Mouse (Mus musculus) neural tube, embryonic 15.5 days (tissue): ENCODE measurements around the gene Ugt1a8. TPM values are rescaled to one million over a fixed set of nuclear protein-coding genes. Genes with fewer than 3 reads are reported as not detected.

Source experiments
- ATAC-seq: fragments of 200-750 bp; cut with Nextera tagmentation; 2 replicates; pipeline ENCODE4 v1.8.0; 2017; ENCODE audit warnings: mild to moderate bottlenecking, moderate TSS enrichment, moderate library complexity; ENCODE audit not compliant: low FRiP score
- H3K27ac ChIP-seq: fragments of 300-500 bp; sonication (generic); replicated peaks from 2 replicates; pipeline ENCODE4 v1.5.1; 2015; ENCODE audit warnings: mild to moderate bottlenecking, inconsistent platforms
- H3K27me3 ChIP-seq: fragments of 300-500 bp; sonication (generic); replicated peaks from 2 replicates; pipeline ENCODE4 v1.6.1; 2015; ENCODE audit warnings: inconsistent platforms
- H3K36me3 ChIP-seq: fragments of 300-500 bp; sonication (generic); 2 replicates; pipeline ENCODE4 v1.6.1; 2015; ENCODE audit warnings: inconsistent platforms
- H3K4me1 ChIP-seq: fragments of 300-500 bp; sonication (generic); 2 replicates; pipeline ENCODE4 v1.6.1; 2015; ENCODE audit warnings: inconsistent platforms
- H3K4me2 ChIP-seq: fragments of 300-500 bp; sonication (generic); 2 replicates; pipeline ENCODE4 v1.6.1; 2015; ENCODE audit warnings: inconsistent platforms, mild to moderate bottlenecking, moderate library complexity
- H3K4me3 ChIP-seq: fragments of 300-500 bp; sonication (generic); replicated peaks from 2 replicates; pipeline ENCODE4 v1.5.1; 2015; ENCODE audit warnings: mild to moderate bottlenecking, inconsistent platforms
- H3K9ac ChIP-seq: fragments of 300-500 bp; sonication (generic); replicated peaks from 2 replicates; pipeline ENCODE4 v1.6.1; 2015; ENCODE audit warnings: mild to moderate bottlenecking, inconsistent platforms
- H3K9me3 ChIP-seq: fragments of 300-500 bp; sonication (generic); replicated peaks from 2 replicates; pipeline ENCODE4 v1.6.1; 2016; ENCODE audit warnings: inconsistent platforms
- WGBS: fragments of 180-500 bp; shearing (Covaris S2); methylation state at CpG from one replicate; pipeline ENCODE4 v1.1.7; 2015; ENCODE audit warnings: mixed read lengths; 5-methylcytosine and 5-hydroxymethylcytosine counted together
- polyA plus RNA-seq: library from polyadenylated mRNA; unstranded; fragments of >200 nt; fragmentation: Nextera tagmentation; extraction: Ambion mirVana; gene quantifications from 2 replicates; pipeline ENCODE4 v1.2.1, GENCODE M21; 2015

Gene Ugt1a8
- polyA plus RNA-seq, 1 experiment from 2014 or later = not detected

- Histone ChIP-seq H3K4me2 (no peak overlapping the region), H3K4me1 (no peaks in the 10 kb centered on the region), H3K27ac (no peak overlapping the region), H3K36me3 (no peaks in the 10 kb centered on the region), H3K4me3 (no peak overlapping the region), H3K27me3 (no peaks in the 10 kb centered on the region), H3K9me3 (peaks cover 94% of the 10 kb centered on the region), H3K9ac (no peak overlapping the region)
- no peak for ATAC-seq
- WGBS = 68% methylated on average over 4 of the region's 4 CpGs
These were observed 146.6 kb downstream of the Ugt1a8 start for GRCm38 (mm10) chr1:88234248-88234610.

GRCm38 (mm10) chr1:88234646-88235045 lies 147.0 kb downstream of the Ugt1a8 start:
- Histone ChIP-seq H3K27ac (no peak overlapping the region), H3K4me3 (no peak overlapping the region), H3K27me3 (no peaks in the 10 kb centered on the region), H3K36me3 (no peaks in the 10 kb centered on the region), H3K9ac (no peak overlapping the region), H3K9me3 (peaks cover 94% of the 10 kb centered on the region), H3K4me2 (no peak overlapping the region), H3K4me1 (no peaks in the 10 kb centered on the region)
- no peak for ATAC-seq
- WGBS = 44% methylated on average over 5 of the region's 5 CpGs

GRCm38 (mm10) chr1:88235046-88235893 lies 147.7 kb downstream of the Ugt1a8 start:
- no peaks in the 10 kb centered on the region for H3K36me3 ChIP-seq
- peaks cover 94% of the 10 kb centered on the region for H3K9me3 ChIP-seq
- H3K27me3 ChIP-seq = no peaks in the 10 kb centered on the region
- H3K4me3 ChIP-seq = no peak overlapping the region
- H3K27ac ChIP-seq = no peak overlapping the region
- H3K4me2 ChIP-seq = no peak overlapping the region
- H3K4me1 ChIP-seq = no peaks in the 10 kb centered on the region
- no peak for ATAC-seq
- 68% methylated on average over 11 of the region's 11 CpGs for WGBS
- H3K9ac ChIP-seq = no peak overlapping the region

GRCm38 (mm10) chr1:88235894-88236415 lies 148.3 kb downstream of the Ugt1a8 start:
- Histone ChIP-seq H3K9me3 (peaks cover 95% of the 10 kb centered on the region), H3K27ac (no peak overlapping the region), H3K4me3 (no peak overlapping the region), H3K36me3 (no peaks in the 10 kb centered on the region), H3K4me2 (no peak overlapping the region), H3K4me1 (no peaks in the 10 kb centered on the region), H3K9ac (no peak overlapping the region), H3K27me3 (no peaks in the 10 kb centered on the region)
- 68% methylated on average over 4 of the region's 4 CpGs for WGBS
- ATAC-seq = no peak

- no peak overlapping the region for H3K4me3 ChIP-seq
- no peak overlapping the region for H3K9ac ChIP-seq
- H3K27me3 ChIP-seq = no peaks in the 10 kb centered on the region
- H3K27ac ChIP-seq = no peak overlapping the region
- no peak overlapping the region for H3K4me2 ChIP-seq
- ATAC-seq = no peak
- WGBS = 82% methylated on average over 5 of the region's 5 CpGs
- H3K4me1 ChIP-seq = no peaks in the 10 kb centered on the region
- H3K36me3 ChIP-seq = no peaks in the 10 kb centered on the region
- peaks cover 91% of the 10 kb centered on the region for H3K9me3 ChIP-seq
These were observed 149.7 kb downstream of the Ugt1a8 start for GRCm38 (mm10) chr1:88237311-88237710.

GRCm38 (mm10) chr1:88238771-88239170 lies 151.2 kb downstream of the Ugt1a8 start:
- WGBS = 81% methylated on average over 6 of the region's 6 CpGs
- Histone ChIP-seq H3K9me3 (peaks cover 91% of the 10 kb centered on the region), H3K27me3 (no peaks in the 10 kb centered on the region), H3K36me3 (no peaks in the 10 kb centered on the region), H3K9ac (no peak overlapping the region), H3K4me2 (no peak overlapping the region), H3K4me1 (no peaks in the 10 kb centered on the region), H3K27ac (no peak overlapping the region), H3K4me3 (no peak overlapping the region)
- ATAC-seq = 0 out of 2 replicates have a peak, but pooled peaks have one; percentile 9

- no peak overlapping the region for H3K4me3 ChIP-seq
- no peak overlapping the region for H3K9ac ChIP-seq
- H3K27me3 ChIP-seq = no peaks in the 10 kb centered on the region
- H3K4me2 ChIP-seq = no peak overlapping the region
- H3K36me3 ChIP-seq = no peaks in the 10 kb centered on the region
- peaks cover 90% of the 10 kb centered on the region for H3K9me3 ChIP-seq
- 78% methylated on average over 5 of the region's 5 CpGs for WGBS
- no peak overlapping the region for H3K27ac ChIP-seq
- H3K4me1 ChIP-seq = no peaks in the 10 kb centered on the region
- no peak for ATAC-seq
These were observed 152.5 kb downstream of the Ugt1a8 start for GRCm38 (mm10) chr1:88240072-88240471.

- peak; percentile 1; the same call in 1 of the 2 replicates for ATAC-seq
- Histone ChIP-seq H3K27ac (no peak overlapping the region), H3K27me3 (no peaks in the 10 kb centered on the region), H3K4me2 (no peak overlapping the region), H3K9me3 (peaks cover 90% of the 10 kb centered on the region), H3K4me1 (no peaks in the 10 kb centered on the region), H3K9ac (no peak overlapping the region), H3K4me3 (no peak overlapping the region), H3K36me3 (no peaks in the 10 kb centered on the region)
- 73% methylated on average over 4 of the region's 4 CpGs for WGBS
These were observed 153.0 kb downstream of the Ugt1a8 start for GRCm38 (mm10) chr1:88240579-88240978.

- H3K27me3 ChIP-seq = no peaks in the 10 kb centered on the region
- 72% methylated on average over 5 of the region's 5 CpGs for WGBS
- no peak overlapping the region for H3K4me2 ChIP-seq
- H3K4me1 ChIP-seq = no peaks in the 10 kb centered on the region
- no peak for ATAC-seq
- H3K4me3 ChIP-seq = no peak overlapping the region
- H3K9ac ChIP-seq = no peak overlapping the region
- no peaks in the 10 kb centered on the region for H3K36me3 ChIP-seq
- H3K9me3 ChIP-seq = peaks cover 92% of the 10 kb centered on the region
- H3K27ac ChIP-seq = no peak overlapping the region
These were observed 156.2 kb downstream of the Ugt1a8 start for GRCm38 (mm10) chr1:88243861-88244260.

- no peak overlapping the region for H3K9ac ChIP-seq
- H3K27me3 ChIP-seq = no peaks in the 10 kb centered on the region
- H3K4me2 ChIP-seq = no peak overlapping the region
- 77% methylated on average over 6 of the region's 6 CpGs for WGBS
- no peaks in the 10 kb centered on the region for H3K36me3 ChIP-seq
- H3K4me3 ChIP-seq = no peak overlapping the region
- H3K9me3 ChIP-seq = peaks cover 92% of the 10 kb centered on the region
- no peaks in the 10 kb centered on the region for H3K4me1 ChIP-seq
- no peak for ATAC-seq
- H3K27ac ChIP-seq = no peak overlapping the region
These were observed 158.3 kb downstream of the Ugt1a8 start for GRCm38 (mm10) chr1:88245881-88246280.

GRCm38 (mm10) chr1:88246386-88246785 lies 158.8 kb downstream of the Ugt1a8 start:
- Histone ChIP-seq H3K27ac (no peak overlapping the region), H3K9ac (no peak overlapping the region), H3K36me3 (no peaks in the 10 kb centered on the region), H3K4me1 (no peaks in the 10 kb centered on the region), H3K27me3 (no peaks in the 10 kb centered on the region), H3K4me2 (no peak overlapping the region), H3K9me3 (peaks cover 93% of the 10 kb centered on the region), H3K4me3 (no peak overlapping the region)
- 50% methylated on average over 6 of the region's 6 CpGs for WGBS
- ATAC-seq = no peak

- WGBS = 59% methylated on average over 2 of the region's 2 CpGs
- no peaks in the 10 kb centered on the region for H3K27me3 ChIP-seq
- H3K27ac ChIP-seq = no peak overlapping the region
- H3K4me1 ChIP-seq = no peaks in the 10 kb centered on the region
- no peak; the same call in 1 of the 2 replicates for ATAC-seq
- H3K36me3 ChIP-seq = no peaks in the 10 kb centered on the region
- H3K9ac ChIP-seq = no peak overlapping the region
- no peak overlapping the region for H3K4me3 ChIP-seq
- no peak overlapping the region for H3K4me2 ChIP-seq
- peaks cover 90% of the 10 kb centered on the region for H3K9me3 ChIP-seq
These were observed 160.0 kb downstream of the Ugt1a8 start for GRCm38 (mm10) chr1:88247660-88248059.
